Mouse (Mus musculus): ENCODE results near the gene Galnt9.

- TF ChIP-seq POLR2A (IDR thresholded peaks at IDR 0.05; ENCODE audit: borderline replicate concordance, control insufficient read depth, low read depth, low read length) (no peak), CTCF (IDR thresholded peaks at IDR 0.05; ENCODE audit: control insufficient read depth, insufficient read depth, low read length) (no peak)
These were observed 27.8 kb upstream of the Galnt9 start for GRCm38 (mm10) chr5:110516390-110516789.

Data from bone marrow, adult 2 months (tissue).